Mouse (Mus musculus): ENCODE data around the gene Them7. TPM values are rescaled to one million over a fixed set of nuclear protein-coding genes. Genes with fewer than 3 reads are reported as not detected.

The Them7 gene
- polyA plus RNA-seq, 1 experiment from 2014 or later: 0.90 TPM

DNA sequence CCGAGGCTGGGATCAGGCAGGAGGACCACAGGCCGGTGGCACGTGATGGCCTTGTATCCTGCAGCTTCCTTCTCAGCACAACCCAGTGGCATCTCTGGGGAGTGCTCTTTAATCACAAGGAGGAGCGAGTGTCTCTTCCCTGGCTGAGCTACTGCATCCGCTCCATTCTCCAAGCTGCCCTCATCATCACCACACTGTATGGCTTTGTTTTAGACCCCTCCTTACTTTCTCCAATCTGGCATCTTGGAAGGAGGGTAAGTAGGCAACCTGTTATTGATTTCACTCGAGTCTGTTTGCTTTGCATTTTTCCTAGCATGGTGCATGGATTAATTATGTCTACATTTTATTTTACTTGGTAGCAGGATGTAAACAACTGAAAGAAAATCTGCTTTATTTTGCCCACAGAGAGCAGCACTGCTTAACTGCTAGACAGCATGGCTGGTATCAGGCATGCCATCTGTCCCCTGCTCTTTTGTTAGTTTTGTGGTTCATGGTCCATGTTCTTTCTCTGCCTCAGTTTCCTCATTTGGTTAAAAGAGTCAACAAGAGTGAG, 79.9 kb downstream of the Them7 start:
- H3K36me3 ChIP-seq (ENCODE audit: control insufficient read depth, insufficient read depth, low read length): no peaks in the 10 kb centered on the region
- no peaks in the 10 kb centered on the region for H3K4me1 ChIP-seq (replicated peaks; ENCODE audit: control insufficient read depth, insufficient read depth, low read length)
- ATAC-seq (replicated peaks; ENCODE audit: low FRiP score) (no peak), DNase-seq (ENCODE audit: low spot score) (no peak)
- no peak overlapping the region for H3K9ac ChIP-seq (ENCODE audit: low read depth, low read length)
- 56% methylated on average over 6 of the region's 6 CpGs for WGBS
- no peaks in the 10 kb centered on the region for H3K27me3 ChIP-seq (replicated peaks; ENCODE audit: control insufficient read depth, insufficient read depth, low read length)
- H3K4me3 ChIP-seq (ENCODE audit: low read depth, low read length): no peak overlapping the region
- no peaks in the 10 kb centered on the region for H3K9me3 ChIP-seq (ENCODE audit: control insufficient read depth, low read length)
- no peak overlapping the region for H3K27ac ChIP-seq (ENCODE audit: low read depth, low read length)
- H3K4me2 ChIP-seq: no peak overlapping the region

GRCm38 (mm10) chr2:105305876-105306275, 81.8 kb downstream of the Them7 start:
- Histone ChIP-seq H3K4me1 (replicated peaks; ENCODE audit: control insufficient read depth, insufficient read depth, low read length) (no peaks in the 10 kb centered on the region), H3K9me3 (ENCODE audit: control insufficient read depth, low read length) (no peaks in the 10 kb centered on the region), H3K36me3 (ENCODE audit: control insufficient read depth, insufficient read depth, low read length) (no peaks in the 10 kb centered on the region), H3K27ac (ENCODE audit: low read depth, low read length) (no peak overlapping the region), H3K4me2 (no peak overlapping the region), H3K9ac (ENCODE audit: low read depth, low read length) (no peak overlapping the region), H3K27me3 (replicated peaks; ENCODE audit: control insufficient read depth, insufficient read depth, low read length) (no peaks in the 10 kb centered on the region), H3K4me3 (ENCODE audit: low read depth, low read length) (no peak overlapping the region)
- WGBS: 74% methylated on average over 6 of the region's 6 CpGs
- ATAC-seq (replicated peaks; ENCODE audit: low FRiP score): no peak
- DNase-seq (ENCODE audit: low spot score): no peak

GRCm38 (mm10) chr2:105311414-105311813, 87.3 kb downstream of the Them7 start:
- ATAC-seq (replicated peaks; ENCODE audit: low FRiP score): no peak
- H3K4me3 ChIP-seq (ENCODE audit: low read depth, low read length): no peak overlapping the region
- H3K4me2 ChIP-seq: no peak overlapping the region
- DNase-seq (ENCODE audit: low spot score): no peak
- 34% methylated on average over 13 of the region's 13 CpGs for WGBS
- no peak overlapping the region for H3K27ac ChIP-seq (ENCODE audit: low read depth, low read length)
- no peak overlapping the region for H3K9ac ChIP-seq (ENCODE audit: low read depth, low read length)
- H3K27me3 ChIP-seq (replicated peaks; ENCODE audit: control insufficient read depth, insufficient read depth, low read length): no peaks in the 10 kb centered on the region
- H3K4me1 ChIP-seq (replicated peaks; ENCODE audit: control insufficient read depth, insufficient read depth, low read length): no peaks in the 10 kb centered on the region
- H3K36me3 ChIP-seq (ENCODE audit: control insufficient read depth, insufficient read depth, low read length): no peaks in the 10 kb centered on the region
- H3K9me3 ChIP-seq (ENCODE audit: control insufficient read depth, low read length): no peaks in the 10 kb centered on the region

GRCm38 (mm10) chr2:105311991-105312390, 87.9 kb downstream of the Them7 start:
- Histone ChIP-seq H3K27ac (ENCODE audit: low read depth, low read length) (no peak overlapping the region), H3K27me3 (replicated peaks; ENCODE audit: control insufficient read depth, insufficient read depth, low read length) (no peaks in the 10 kb centered on the region), H3K9ac (ENCODE audit: low read depth, low read length) (no peak overlapping the region), H3K4me2 (no peak overlapping the region), H3K36me3 (ENCODE audit: control insufficient read depth, insufficient read depth, low read length) (no peaks in the 10 kb centered on the region), H3K4me1 (replicated peaks; ENCODE audit: control insufficient read depth, insufficient read depth, low read length) (no peaks in the 10 kb centered on the region), H3K4me3 (ENCODE audit: low read depth, low read length) (no peak overlapping the region), H3K9me3 (ENCODE audit: control insufficient read depth, low read length) (no peaks in the 10 kb centered on the region)
- DNase-seq (ENCODE audit: low spot score) (no peak), ATAC-seq (replicated peaks; ENCODE audit: low FRiP score) (no peak)
- WGBS: 22% methylated on average over 7 of the region's 7 CpGs

- Histone ChIP-seq H3K27ac (ENCODE audit: low read depth, low read length) (no peak overlapping the region), H3K9me3 (ENCODE audit: control insufficient read depth, low read length) (no peaks in the 10 kb centered on the region), H3K36me3 (ENCODE audit: control insufficient read depth, insufficient read depth, low read length) (no peaks in the 10 kb centered on the region), H3K27me3 (replicated peaks; ENCODE audit: control insufficient read depth, insufficient read depth, low read length) (no peaks in the 10 kb centered on the region), H3K4me3 (ENCODE audit: low read depth, low read length) (no peak overlapping the region), H3K9ac (ENCODE audit: low read depth, low read length) (no peak overlapping the region), H3K4me1 (replicated peaks; ENCODE audit: control insufficient read depth, insufficient read depth, low read length) (no peaks in the 10 kb centered on the region), H3K4me2 (no peak overlapping the region)
- ATAC-seq (replicated peaks; ENCODE audit: low FRiP score) (no peak), DNase-seq (ENCODE audit: low spot score) (no peak)
- WGBS: 31% methylated on average over 3 of the region's 3 CpGs
Observed at GRCm38 (mm10) chr2:105313077-105313476, 89.0 kb downstream of the Them7 start.

DNA sequence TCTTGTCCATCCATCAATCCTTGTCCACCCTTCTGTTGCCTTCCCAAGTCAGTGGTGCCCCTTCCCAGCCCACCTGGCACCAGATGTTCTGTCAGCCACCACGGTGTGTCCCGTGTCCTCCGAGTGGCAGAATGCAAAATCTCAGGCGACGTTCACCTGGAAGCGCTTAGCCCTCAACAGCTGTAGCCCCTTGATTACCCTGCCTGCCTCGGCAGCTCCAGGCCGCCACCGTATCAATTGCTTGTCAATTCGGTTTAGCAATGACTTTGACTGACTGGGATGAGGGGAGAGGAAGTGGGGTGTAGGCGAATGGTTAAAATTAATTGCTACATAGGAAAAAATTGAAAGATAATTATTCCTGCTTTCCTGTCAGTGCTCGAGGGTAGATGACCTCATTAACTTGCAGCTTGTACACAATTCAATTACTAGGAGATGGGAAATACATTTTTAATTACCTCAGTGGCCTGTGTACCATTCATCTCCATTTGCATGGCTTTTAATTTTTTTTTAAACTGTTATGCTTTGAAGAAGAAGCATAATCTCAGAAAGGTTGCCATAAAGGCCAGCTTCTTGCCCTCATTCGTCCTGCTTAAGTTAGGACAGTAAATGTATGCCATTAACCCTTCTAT, 93.5 kb downstream of the Them7 start:
- DNase-seq (ENCODE audit: low spot score): no peak
- Histone ChIP-seq H3K27ac (ENCODE audit: low read depth, low read length) (no peak overlapping the region), H3K27me3 (replicated peaks; ENCODE audit: control insufficient read depth, insufficient read depth, low read length) (no peaks in the 10 kb centered on the region), H3K9ac (ENCODE audit: low read depth, low read length) (no peak overlapping the region), H3K9me3 (ENCODE audit: control insufficient read depth, low read length) (no peaks in the 10 kb centered on the region), H3K36me3 (ENCODE audit: control insufficient read depth, insufficient read depth, low read length) (no peaks in the 10 kb centered on the region), H3K4me1 (replicated peaks; ENCODE audit: control insufficient read depth, insufficient read depth, low read length) (no peaks in the 10 kb centered on the region), H3K4me3 (ENCODE audit: low read depth, low read length) (no peak overlapping the region), H3K4me2 (no peak overlapping the region)
- 72% methylated on average over 13 of the region's 13 CpGs for WGBS
- ATAC-seq (replicated peaks; ENCODE audit: low FRiP score): no peak

GRCm38 (mm10) chr2:105326067-105326466, 101.9 kb downstream of the Them7 start:
- H3K4me1 ChIP-seq (replicated peaks; ENCODE audit: control insufficient read depth, insufficient read depth, low read length): no peaks in the 10 kb centered on the region
- 78% methylated on average over 5 of the region's 5 CpGs for WGBS
- H3K27ac ChIP-seq (ENCODE audit: low read depth, low read length): no peak overlapping the region
- no peak overlapping the region for H3K4me2 ChIP-seq
- ATAC-seq (replicated peaks; ENCODE audit: low FRiP score): no peak
- no peak overlapping the region for H3K4me3 ChIP-seq (ENCODE audit: low read depth, low read length)
- no peaks in the 10 kb centered on the region for H3K36me3 ChIP-seq (ENCODE audit: control insufficient read depth, insufficient read depth, low read length)
- no peaks in the 10 kb centered on the region for H3K27me3 ChIP-seq (replicated peaks; ENCODE audit: control insufficient read depth, insufficient read depth, low read length)
- no peaks in the 10 kb centered on the region for H3K9me3 ChIP-seq (ENCODE audit: control insufficient read depth, low read length)
- no peak overlapping the region for H3K9ac ChIP-seq (ENCODE audit: low read depth, low read length)
- no peak for DNase-seq (ENCODE audit: low spot score)

GRCm38 (mm10) chr2:105330024-105330423, 105.9 kb downstream of the Them7 start:
- Histone ChIP-seq H3K4me3 (ENCODE audit: low read depth, low read length) (no peak overlapping the region), H3K27ac (ENCODE audit: low read depth, low read length) (no peak overlapping the region), H3K4me1 (replicated peaks; ENCODE audit: control insufficient read depth, insufficient read depth, low read length) (no peaks in the 10 kb centered on the region), H3K36me3 (ENCODE audit: control insufficient read depth, insufficient read depth, low read length) (no peaks in the 10 kb centered on the region), H3K9ac (ENCODE audit: low read depth, low read length) (no peak overlapping the region), H3K27me3 (replicated peaks; ENCODE audit: control insufficient read depth, insufficient read depth, low read length) (no peaks in the 10 kb centered on the region), H3K4me2 (no peak overlapping the region), H3K9me3 (ENCODE audit: control insufficient read depth, low read length) (no peaks in the 10 kb centered on the region)
- DNase-seq (ENCODE audit: low spot score): no peak
- 87% methylated on average over 4 of the region's 4 CpGs for WGBS
- no peak for ATAC-seq (replicated peaks; ENCODE audit: low FRiP score)

DNA sequence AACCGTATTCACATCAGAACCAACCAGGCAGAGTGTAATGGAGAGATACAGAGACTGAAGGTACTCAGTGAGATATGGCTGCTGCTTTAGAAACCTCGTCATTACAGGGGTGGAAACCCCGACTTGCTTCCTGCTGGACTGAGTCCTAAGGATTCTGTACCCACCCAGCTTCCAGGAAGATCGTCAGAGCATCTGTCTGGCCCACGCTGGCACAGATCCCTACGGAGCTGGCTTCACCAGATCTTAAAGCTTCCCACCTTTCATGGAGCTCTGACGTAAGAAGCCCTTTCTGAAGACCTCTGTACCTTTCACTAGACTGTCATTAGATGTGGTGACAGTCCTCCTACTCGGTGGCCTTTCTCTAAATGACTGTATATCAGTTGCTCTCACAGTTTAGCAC, 109.0 kb downstream of the Them7 start:
- no peak overlapping the region for H3K4me3 ChIP-seq (ENCODE audit: low read depth, low read length)
- H3K27ac ChIP-seq (ENCODE audit: low read depth, low read length): no peak overlapping the region
- no peaks in the 10 kb centered on the region for H3K9me3 ChIP-seq (ENCODE audit: control insufficient read depth, low read length)
- ATAC-seq (replicated peaks; ENCODE audit: low FRiP score): no peak
- H3K4me2 ChIP-seq: no peak overlapping the region
- 65% methylated on average over 8 of the region's 8 CpGs for WGBS
- no peaks in the 10 kb centered on the region for H3K4me1 ChIP-seq (replicated peaks; ENCODE audit: control insufficient read depth, insufficient read depth, low read length)
- no peak for DNase-seq (ENCODE audit: low spot score)
- no peaks in the 10 kb centered on the region for H3K27me3 ChIP-seq (replicated peaks; ENCODE audit: control insufficient read depth, insufficient read depth, low read length)
- no peaks in the 10 kb centered on the region for H3K36me3 ChIP-seq (ENCODE audit: control insufficient read depth, insufficient read depth, low read length)
- H3K9ac ChIP-seq (ENCODE audit: low read depth, low read length): no peak overlapping the region
